Mouse (Mus musculus): Measurements from ENCODE around the gene Rbm39. TPM values are rescaled to one million over a fixed set of nuclear protein-coding genes. Genes with fewer than 3 reads are reported as not detected.

Rbm39 gene
- total and polyA plus RNA-seq, 3 experiments = 228 to 1,530 (median 248) TPM

DNA sequence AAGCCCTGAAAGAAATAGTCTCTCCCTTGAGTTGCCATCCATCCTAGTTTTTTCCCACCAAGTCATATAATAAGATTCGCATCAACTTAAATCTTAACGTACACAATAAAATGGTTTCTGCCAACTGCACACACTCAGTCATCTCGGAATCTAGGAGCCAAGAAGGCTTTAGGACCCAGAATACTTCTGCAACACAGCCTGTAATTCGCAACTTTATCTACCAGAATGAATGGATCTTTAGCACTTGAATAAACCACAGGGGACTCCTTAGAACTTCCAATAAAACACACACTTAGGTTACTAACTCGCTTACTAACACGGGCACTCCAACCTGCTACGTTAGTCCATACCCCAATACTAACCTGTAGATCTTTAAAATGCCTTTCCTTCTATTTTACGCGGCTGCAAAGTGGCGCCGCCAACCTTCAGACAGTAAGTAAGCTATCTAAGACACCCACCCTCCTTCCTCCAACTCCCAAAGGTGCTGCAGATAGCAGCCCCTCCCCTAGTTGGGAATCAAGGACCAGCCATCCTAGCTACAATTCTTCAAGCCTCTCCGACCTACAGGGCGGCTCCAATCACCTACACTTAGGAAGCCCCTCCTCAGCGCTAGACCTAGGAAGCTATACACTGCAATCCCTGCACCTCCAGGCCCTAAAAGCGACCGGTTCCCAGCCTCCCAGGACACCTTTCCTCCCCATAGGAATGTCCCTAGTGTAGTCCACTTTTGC, 69.2 kb downstream of the Rbm39 start (continued):
- TF ChIP-seq KAT2A (conservative IDR thresholded peaks at IDR 0.05; ENCODE audit: low read depth, low read length) (no peak), RAD21 (IDR thresholded peaks at IDR 0.05; ENCODE audit: low read depth, low read length) (no peak), MAFK (IDR thresholded peaks at IDR 0.05; ENCODE audit: borderline replicate concordance, low read depth, low read length) (no peak), ELF1 (IDR thresholded peaks at IDR 0.05; ENCODE audit: low read depth, low read length) (no peak), MXI1 (IDR thresholded peaks at IDR 0.05; ENCODE audit: low read depth, low read length) (peak; percentile 67), POLR2A (IDR thresholded peaks at IDR 0.05; ENCODE audit: control insufficient read depth in 1 of 2, insufficient read depth in 1 of 2, low read depth in 1 of 2, low read length in 2 of 2, poor library complexity in 1 of 2) (no peak), POLR2AphosphoS5 (IDR thresholded peaks at IDR 0.05; ENCODE audit: borderline replicate concordance, low read depth, low read length) (no peak), SIN3A (IDR thresholded peaks at IDR 0.05; ENCODE audit: low read length) (peak; percentile 93), MYC (IDR thresholded peaks at IDR 0.05; ENCODE audit: low read depth, low read length) (0 out of 2 replicates have a peak, but pooled peaks have one; percentile 47), ZC3H11A (IDR thresholded peaks at IDR 0.05; ENCODE audit: low read depth, low read length) (no peak), GATA1 (IDR thresholded peaks at IDR 0.05; ENCODE audit: low read depth, low read length) (peak; percentile 8; the same call in 1 of the 2 replicates), UBTF (IDR thresholded peaks at IDR 0.05; ENCODE audit: borderline replicate concordance, insufficient read depth, low read depth, low read length) (no peak), ZKSCAN1 (IDR thresholded peaks at IDR 0.05; ENCODE audit: low read depth, low read length) (0 out of 2 replicates have a peak, but pooled peaks have one; percentile 10)

Other genes with a start within 250 kb of the Rbm39 start
- gene Uqcc1, start 249.9 kb downstream of the Rbm39 start, total RNA-seq (2012; rRNA removed) = 83.1 and 87.1 TPM in 2 replicates
- 10 to 100 TPM in 1 of 2 experiments, not detected in 1; 61.0 TPM for gene Uqcc1, start 249.9 kb downstream of the Rbm39 start, polyA plus RNA-seq (2012; ENCODE audit: insufficient read depth in 1 of 2, insufficient read length in 2 of 2, low read depth in 1 of 2, low replicate concordance in 2 of 2, missing spikeins in 1 of 2)
- gene Gm15557, start 239.5 kb downstream of the Rbm39 start, total RNA-seq (2012; rRNA removed) = not detected in 2 replicates
- not detected for gene Gm15557, start 239.5 kb downstream of the Rbm39 start, polyA plus RNA-seq (2012; ENCODE audit: insufficient read depth in 1 of 2, insufficient read length in 2 of 2, low read depth in 1 of 2, low replicate concordance in 2 of 2, missing spikeins in 1 of 2)
- gene Gdf5, start 234.9 kb downstream of the Rbm39 start, total RNA-seq (2012; rRNA removed) = not detected in 2 replicates
- under 1 TPM in 1 of 2 experiments, not detected in 1; 0.06 TPM for gene Gdf5, start 234.9 kb downstream of the Rbm39 start, polyA plus RNA-seq (2012; ENCODE audit: insufficient read depth in 1 of 2, insufficient read length in 2 of 2, low read depth in 1 of 2, low replicate concordance in 2 of 2, missing spikeins in 1 of 2)
- 9.8 and 12.8 TPM in 2 replicates for gene Cep250, start 223.8 kb downstream of the Rbm39 start, total RNA-seq (2012; rRNA removed)
- 10 to 100 TPM in 1 of 2 experiments, not detected in 1; 16.4 TPM for gene Cep250, start 223.8 kb downstream of the Rbm39 start, polyA plus RNA-seq (2012; ENCODE audit: insufficient read depth in 1 of 2, insufficient read length in 2 of 2, low read depth in 1 of 2, low replicate concordance in 2 of 2, missing spikeins in 1 of 2)
- gene 6430550D23Rik, start 172.3 kb downstream of the Rbm39 start, total RNA-seq (2012; rRNA removed) = 0.69 and 1.1 TPM in 2 replicates
- 1 to 10 TPM in 1 of 2 experiments, not detected in 1; 1.1 TPM for gene 6430550D23Rik, start 172.3 kb downstream of the Rbm39 start, polyA plus RNA-seq (2012; ENCODE audit: insufficient read depth in 1 of 2, insufficient read length in 2 of 2, low read depth in 1 of 2, low replicate concordance in 2 of 2, missing spikeins in 1 of 2)
- 80.0 and 86.9 TPM in 2 replicates for gene Ergic3, start 172.2 kb downstream of the Rbm39 start, total RNA-seq (2012; rRNA removed)
- gene Ergic3, start 172.2 kb downstream of the Rbm39 start, polyA plus RNA-seq (2012; ENCODE audit: insufficient read depth in 1 of 2, insufficient read length in 2 of 2, low read depth in 1 of 2, low replicate concordance in 2 of 2, missing spikeins in 1 of 2) = 100 to 1,000 TPM in 1 of 2 experiments, not detected in 1; 168 TPM
- 0.04 TPM in 1 of 2 replicates, not detected in the other for gene Fer1l4, start 127.3 kb downstream of the Rbm39 start, total RNA-seq (2012; rRNA removed)
- gene Fer1l4, start 127.3 kb downstream of the Rbm39 start, polyA plus RNA-seq (2012; ENCODE audit: insufficient read depth in 1 of 2, insufficient read length in 2 of 2, low read depth in 1 of 2, low replicate concordance in 2 of 2, missing spikeins in 1 of 2) = under 1 TPM in 1 of 2 experiments, not detected in 1; 0.07 TPM
- gene Spag4, start 115.1 kb downstream of the Rbm39 start, total RNA-seq (2012; rRNA removed) = 5.0 and 5.5 TPM in 2 replicates
- 10 to 100 TPM in 1 of 2 experiments, not detected in 1; 10.9 TPM for gene Spag4, start 115.1 kb downstream of the Rbm39 start, polyA plus RNA-seq (2012; ENCODE audit: insufficient read depth in 1 of 2, insufficient read length in 2 of 2, low read depth in 1 of 2, low replicate concordance in 2 of 2, missing spikeins in 1 of 2)
- gene Cpne1, start 68.3 kb downstream of the Rbm39 start, total RNA-seq (2012; rRNA removed) = 22.5 and 32.0 TPM in 2 replicates
- gene Cpne1, start 68.3 kb downstream of the Rbm39 start, polyA plus RNA-seq (2012; ENCODE audit: insufficient read depth in 1 of 2, insufficient read length in 2 of 2, low read depth in 1 of 2, low replicate concordance in 2 of 2, missing spikeins in 1 of 2) = 10 to 100 TPM in 1 of 2 experiments, not detected in 1; 52.8 TPM
- 13.4 and 15.3 TPM in 2 replicates for gene Rbm12, start 68.3 kb downstream of the Rbm39 start, total RNA-seq (2012; rRNA removed)
- 10 to 100 TPM; 28.8 to 42.5 TPM for gene Rbm12, start 68.3 kb downstream of the Rbm39 start, polyA plus RNA-seq (2012; ENCODE audit: insufficient read depth in 1 of 2, insufficient read length in 2 of 2, low read depth in 1 of 2, low replicate concordance in 2 of 2, missing spikeins in 1 of 2)
- gene Gm28036, start 53.1 kb downstream of the Rbm39 start, total RNA-seq (2012; rRNA removed) = 27.6 and 32.3 TPM in 2 replicates
- gene Gm28036, start 53.1 kb downstream of the Rbm39 start, polyA plus RNA-seq (2012; ENCODE audit: insufficient read depth in 1 of 2, insufficient read length in 2 of 2, low read depth in 1 of 2, low replicate concordance in 2 of 2, missing spikeins in 1 of 2) = 10 to 100 TPM in 1 of 2 experiments, not detected in 1; 20.4 TPM
- 392 and 402 TPM in 2 replicates for gene Romo1, start 36.2 kb downstream of the Rbm39 start, total RNA-seq (2012; rRNA removed)
- gene Romo1, start 36.2 kb downstream of the Rbm39 start, polyA plus RNA-seq (2012; ENCODE audit: insufficient read depth in 1 of 2, insufficient read length in 2 of 2, low read depth in 1 of 2, low replicate concordance in 2 of 2, missing spikeins in 1 of 2) = 100 to 1,000 TPM in 1 of 2 experiments, not detected in 1; 554 TPM
- gene Nfs1, start 36.1 kb downstream of the Rbm39 start, total RNA-seq (2012; rRNA removed) = 79.6 and 83.9 TPM in 2 replicates
- 10 to 100 TPM in 1 of 2 experiments, not detected in 1; 64.5 TPM for gene Nfs1, start 36.1 kb downstream of the Rbm39 start, polyA plus RNA-seq (2012; ENCODE audit: insufficient read depth in 1 of 2, insufficient read length in 2 of 2, low read depth in 1 of 2, low replicate concordance in 2 of 2, missing spikeins in 1 of 2)
- gene Phf20, start 16.2 kb upstream of the Rbm39 start, total RNA-seq (2012; rRNA removed) = 11.7 and 13.2 TPM in 2 replicates
- 10 to 100 TPM in 1 of 2 experiments, not detected in 1; 16.9 TPM for gene Phf20, start 16.2 kb upstream of the Rbm39 start, polyA plus RNA-seq (2012; ENCODE audit: insufficient read depth in 1 of 2, insufficient read length in 2 of 2, low read depth in 1 of 2, low replicate concordance in 2 of 2, missing spikeins in 1 of 2)
- gene Cnbd2, start 132.1 kb upstream of the Rbm39 start, total RNA-seq (2012; rRNA removed) = 1.2 and 1.8 TPM in 2 replicates
- gene Cnbd2, start 132.1 kb upstream of the Rbm39 start, polyA plus RNA-seq (2012; ENCODE audit: insufficient read depth in 1 of 2, insufficient read length in 2 of 2, low read depth in 1 of 2, low replicate concordance in 2 of 2, missing spikeins in 1 of 2) = 1 to 10 TPM in 1 of 2 experiments, not detected in 1; 4.8 TPM
- gene Scand1, start 132.5 kb upstream of the Rbm39 start, total RNA-seq (2012; rRNA removed) = 37.4 and 49.6 TPM in 2 replicates
- 10 to 100 TPM in 1 of 2 experiments, not detected in 1; 75.6 TPM for gene Scand1, start 132.5 kb upstream of the Rbm39 start, polyA plus RNA-seq (2012; ENCODE audit: insufficient read depth in 1 of 2, insufficient read length in 2 of 2, low read depth in 1 of 2, low replicate concordance in 2 of 2, missing spikeins in 1 of 2)
- 1.5 and 2.9 TPM in 2 replicates for gene Epb41l1, start 240.7 kb upstream of the Rbm39 start, total RNA-seq (2012; rRNA removed)
- gene Epb41l1, start 240.7 kb upstream of the Rbm39 start, polyA plus RNA-seq (2012; ENCODE audit: insufficient read depth in 1 of 2, insufficient read length in 2 of 2, low read depth in 1 of 2, low replicate concordance in 2 of 2, missing spikeins in 1 of 2) = 1 to 10 TPM in 1 of 2 experiments, not detected in 1; 7.3 TPM